Mouse (Mus musculus) stomach, postnatal 0 days (tissue): ENCODE results near the gene Slc6a9.

Experiments
- CTCF ChIP-seq: IDR thresholded peaks from 2 replicates; pipeline ENCODE4 v1.5.1; 2016; ENCODE audit warnings: antibody characterized with exemption, low read depth, mild to moderate bottlenecking, moderate library complexity
- EP300 ChIP-seq: optimal IDR thresholded peaks from 2 replicates; pipeline ENCODE3; 2016; ENCODE audit warnings: antibody characterized with exemption

DNA sequence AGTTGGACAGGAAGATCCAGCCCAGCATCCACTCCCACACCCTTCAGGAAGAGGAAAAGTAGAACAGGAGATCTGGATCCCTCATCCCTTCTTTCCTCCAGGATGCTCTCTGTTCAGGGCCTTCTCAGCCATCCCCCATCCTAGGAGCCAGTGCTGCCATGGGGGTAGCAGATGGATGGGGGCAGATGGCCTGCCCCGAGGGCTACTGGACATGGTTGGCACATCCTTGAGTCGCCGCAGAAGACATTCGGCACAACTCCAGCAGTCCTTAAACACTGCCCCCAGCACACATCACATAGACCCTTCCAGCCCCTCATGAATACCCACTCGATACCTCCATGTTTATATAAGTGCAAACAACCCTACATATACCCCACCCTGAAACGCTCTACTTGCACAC lies 61.7 kb downstream of the Slc6a9 start:
- TF ChIP-seq CTCF = no peak
- no peak for TF ChIP-seq EP300
